Mouse (Mus musculus) CH12.LX (cell line): ENCODE measurements around the gene Uxs1. TPM values are rescaled to one million over a fixed set of nuclear protein-coding genes. Genes with fewer than 3 reads are reported as not detected.

ENCODE experiments used
- DNase-seq: peaks from one replicate; pipeline ENCODE4 v3.0.0-alpha.2; 2013; ENCODE audit errors: extremely low read depth
- H3K27ac ChIP-seq: 2 replicates; pipeline ENCODE4 v1.5.1; 2012; ENCODE audit warnings: low read depth, mild to moderate bottlenecking, control low read depth, moderate library complexity; ENCODE audit not compliant: insufficient read depth
- H3K27me3 ChIP-seq: replicated peaks from 2 replicates; pipeline ENCODE3; 2012; ENCODE audit warnings: inconsistent platforms
- H3K36me3 ChIP-seq, 2 experiments: replicated peaks in 1 of 2; 2 replicates each; pipeline versions ENCODE3 to v1.6.1; 2012; ENCODE audit warnings: inconsistent platforms in 1 of 2, low read length in 1 of 2, mild to moderate bottlenecking in 1 of 2, mixed read lengths in 1 of 2, moderate library complexity in 1 of 2; ENCODE audit not compliant: control insufficient read depth in 1 of 2, insufficient read depth in 1 of 2
- H3K4me1 ChIP-seq, 2 experiments: 2 replicates each; pipeline ENCODE4 v1.6.1; 2012; ENCODE audit warnings: inconsistent platforms in 1 of 2, moderate library complexity in 1 of 2; ENCODE audit not compliant: insufficient read depth in 2 of 2, control insufficient read depth in 1 of 2
- H3K4me2 ChIP-seq: 2 replicates; pipeline ENCODE4 v1.6.1; 2012; ENCODE audit warnings: low read depth, mild to moderate bottlenecking, control low read depth; ENCODE audit not compliant: poor library complexity, insufficient read depth, severe bottlenecking
- H3K4me3 ChIP-seq, 3 experiments: fragments of 150-350 bp in 1 of 3; sonication (generic) in 1 of 3; replicated peaks in 1 of 3; 2 replicates each; pipeline versions ENCODE3 to v1.5.1; 2011 to 2012; ENCODE audit warnings: low read depth in 2 of 3, low read length in 2 of 3, mild to moderate bottlenecking in 2 of 3, moderate library complexity in 2 of 3, control low read depth in 1 of 3, improper control_type of control experiment in 1 of 3, inconsistent platforms in 1 of 3, mixed read lengths in 1 of 3; ENCODE audit not compliant: poor library complexity in 1 of 3
- H3K79me2 ChIP-seq: replicated peaks from 2 replicates; pipeline ENCODE4 v1.6.1; 2012; ENCODE audit warnings: mild to moderate bottlenecking, moderate library complexity; ENCODE audit not compliant: control insufficient read depth, poor library complexity, insufficient read depth, severe bottlenecking; ENCODE audit errors: extremely low read depth
- H3K9ac ChIP-seq: 2 replicates; pipeline ENCODE4 v1.6.1; 2012; ENCODE audit warnings: low read depth, mild to moderate bottlenecking, control low read depth, moderate library complexity; ENCODE audit not compliant: insufficient read depth
- H3K9me3 ChIP-seq: replicated peaks from 2 replicates; pipeline ENCODE3; 2012; ENCODE audit warnings: low read length, inconsistent platforms, mixed read lengths
- CTCF ChIP-seq, 2 experiments: IDR thresholded peaks in 1 of 2; conservative IDR thresholded peaks in 1 of 2; 2 replicates each; pipeline ENCODE4 v1.5.1; 2011 to 2012; ENCODE audit warnings: low read depth in 2 of 2, low read length in 2 of 2, improper control_type of control experiment in 1 of 2, inconsistent platforms in 1 of 2, mild to moderate bottlenecking in 1 of 2, moderate library complexity in 1 of 2
- JUN ChIP-seq: IDR thresholded peaks from 2 replicates; pipeline ENCODE4 v1.6.1; 2011; ENCODE audit warnings: low read depth, mild to moderate bottlenecking, low read length, improper control_type of control experiment, moderate library complexity; ENCODE audit not compliant: insufficient read depth
- KAT2A ChIP-seq: IDR thresholded peaks from 2 replicates; pipeline ENCODE4 v1.6.1; 2012; ENCODE audit warnings: low read length, improper control_type of control experiment, inconsistent platforms; ENCODE audit not compliant: insufficient replicate concordance
- MAFK ChIP-seq: IDR thresholded peaks from 2 replicates; pipeline ENCODE4 v1.6.1; 2011; ENCODE audit warnings: low read length, improper control_type of control experiment; ENCODE audit not compliant: insufficient replicate concordance
- MAZ ChIP-seq: IDR thresholded peaks from 2 replicates; pipeline ENCODE4 v1.6.1; 2012; ENCODE audit warnings: low read depth, mild to moderate bottlenecking, inconsistent platforms, low read length, improper control_type of control experiment, moderate library complexity
- MYC ChIP-seq: IDR thresholded peaks from 2 replicates; pipeline ENCODE4 v1.6.1; 2011; ENCODE audit warnings: low read depth, mild to moderate bottlenecking, improper control_type of control experiment, low read length
- NELFE ChIP-seq: IDR thresholded peaks from 2 replicates; pipeline ENCODE4 v1.6.1; 2011; ENCODE audit warnings: low read depth, low read length, improper control_type of control experiment
- NRF1 ChIP-seq: IDR thresholded peaks from 2 replicates; pipeline ENCODE4 v1.6.1; 2014; ENCODE audit warnings: low read depth, mild to moderate bottlenecking, inconsistent platforms, low read length, improper control_type of control experiment, moderate library complexity
- RAD21 ChIP-seq: IDR thresholded peaks from 2 replicates; pipeline ENCODE4 v1.6.1; 2011; ENCODE audit warnings: low read depth, mild to moderate bottlenecking, low read length, improper control_type of control experiment, moderate library complexity
- RCOR1 ChIP-seq: conservative IDR thresholded peaks from 2 replicates; pipeline ENCODE4 v1.6.1; 2012; ENCODE audit warnings: low read depth, mild to moderate bottlenecking, inconsistent platforms, low read length, improper control_type of control experiment
- SIN3A ChIP-seq: IDR thresholded peaks from 2 replicates; pipeline ENCODE4 v1.6.1; 2012; ENCODE audit warnings: low read length, improper control_type of control experiment, inconsistent platforms
- SMC3 ChIP-seq: IDR thresholded peaks from 2 replicates; pipeline ENCODE4 v1.6.1; 2011; ENCODE audit warnings: low read depth, low read length, improper control_type of control experiment
- TBP ChIP-seq: conservative IDR thresholded peaks from 2 replicates; pipeline ENCODE4 v1.6.1; 2011; ENCODE audit warnings: low read depth, low read length, improper control_type of control experiment
- TCF12 ChIP-seq: IDR thresholded peaks from 2 replicates; pipeline ENCODE4 v1.6.1; 2014; ENCODE audit warnings: low read depth, mild to moderate bottlenecking, inconsistent platforms, low read length, improper control_type of control experiment
- UBTF ChIP-seq: IDR thresholded peaks from 2 replicates; pipeline ENCODE4 v1.6.1; 2012; ENCODE audit warnings: low read depth, mild to moderate bottlenecking, inconsistent platforms, low read length, improper control_type of control experiment, moderate library complexity
- USF1 ChIP-seq: IDR thresholded peaks from 2 replicates; pipeline ENCODE4 v1.6.1; 2014; ENCODE audit warnings: low read depth, mild to moderate bottlenecking, inconsistent platforms, low read length, improper control_type of control experiment
- ZC3H11A ChIP-seq: IDR thresholded peaks from 2 replicates; pipeline ENCODE4 v1.6.1; 2012; ENCODE audit warnings: low read depth, mild to moderate bottlenecking, inconsistent platforms, low read length, improper control_type of control experiment
- ZKSCAN1 ChIP-seq: IDR thresholded peaks from 2 replicates; pipeline ENCODE4 v1.6.1; 2012; ENCODE audit warnings: low read depth, inconsistent platforms, low read length, improper control_type of control experiment, borderline replicate concordance
- ZMIZ1 ChIP-seq: IDR thresholded peaks from 2 replicates; pipeline ENCODE4 v1.6.1; 2012; ENCODE audit warnings: low read depth, mild to moderate bottlenecking, inconsistent platforms, low read length, improper control_type of control experiment
- dilution Hi-C: fragments of 300-500 bp; cut with MboI; formaldehyde crosslinking; loops from 2 replicates; pipeline ENCODE4 v1.14.3; 2020; ENCODE audit warnings: low sequenced_read_pairs; ENCODE audit not compliant: extremely low pct_unique_long_range_greater_than_20kb, extremely low pct_ligation_motif_present
- in situ Hi-C: fragments of 300-500 bp; cut with MboI; formaldehyde crosslinking; loops from 3 replicates; pipeline ENCODE4 v1.14.3; 2019; ENCODE audit warnings: low sequenced_read_pairs, low pct_ligation_motif_present, low pct_unique_long_range_greater_than_20kb, mixed read lengths
- polyA plus RNA-seq: library from polyadenylated mRNA; unstranded; fragments of >175 nt; gene quantifications from 2 replicates; pipeline ENCODE4 v1.2.1, GENCODE M21; 2012; ENCODE audit warnings: low read depth; ENCODE audit not compliant: insufficient read length
- total RNA-seq, 2 experiments: library from RNA; depleted of rRNA; stranded (reverse); fragments of 300-350 nt in 1 of 2; fragments of >200 nt in 1 of 2; gene quantifications; 2 replicates each; pipeline ENCODE4 v1.2.3; 2012 to 2014

The Uxs1 gene
- total and polyA plus RNA-seq, 3 experiments, result 18.4 to 33.3 (median 31.3) TPM

DNA sequence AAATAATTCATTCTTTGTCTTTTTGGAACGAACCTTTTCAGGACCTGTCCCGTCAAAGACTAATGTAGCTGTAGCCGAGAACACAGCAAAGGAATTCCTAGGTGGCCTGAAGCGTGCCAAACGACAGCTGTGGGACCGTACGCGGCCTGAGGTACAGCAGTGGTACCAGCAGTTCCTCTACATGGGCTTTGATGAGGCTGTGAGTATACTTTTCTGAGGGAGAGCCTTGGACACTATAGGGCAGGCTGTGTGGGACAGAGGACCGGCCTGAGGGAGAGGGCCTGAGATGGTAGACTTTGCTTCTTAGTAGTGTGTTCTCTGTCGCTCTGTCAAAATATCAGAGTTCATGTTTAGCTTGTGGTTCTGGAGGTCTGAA is 89.1 kb downstream of the Uxs1 start:
- Histone ChIP-seq H3K4me1 (no peaks in the 10 kb centered on the region), H3K36me3 (peaks cover 0 to 8% of the 10 kb centered on the region in 2 experiments), H3K27ac (no peak overlapping the region), H3K9ac (no peak overlapping the region), H3K9me3 (peaks cover 12% of the 10 kb centered on the region), H3K27me3 (no peaks in the 10 kb centered on the region), H3K4me3 (no peak overlapping the region), H3K79me2 (no peaks in the 10 kb centered on the region), H3K4me2 (no peak overlapping the region)
- TF ChIP-seq ZKSCAN1 (no peak), UBTF (no peak), TBP (no peak), USF1 (no peak), RCOR1 (no peak), ZMIZ1 (no peak), JUN (no peak), MYC (no peak), ZC3H11A (no peak), NELFE (no peak), SMC3 (no peak), MAFK (no peak), SIN3A (no peak), MAZ (no peak), KAT2A (no peak)
- dilution Hi-C loops (no loop called here), in situ Hi-C loops (loop anchor here (25.0 kb wide), 2 partner anchors 451 to 601 kb away; no protein-coding TSS in a partner anchor)
- DNase-seq, result no peak

DNA sequence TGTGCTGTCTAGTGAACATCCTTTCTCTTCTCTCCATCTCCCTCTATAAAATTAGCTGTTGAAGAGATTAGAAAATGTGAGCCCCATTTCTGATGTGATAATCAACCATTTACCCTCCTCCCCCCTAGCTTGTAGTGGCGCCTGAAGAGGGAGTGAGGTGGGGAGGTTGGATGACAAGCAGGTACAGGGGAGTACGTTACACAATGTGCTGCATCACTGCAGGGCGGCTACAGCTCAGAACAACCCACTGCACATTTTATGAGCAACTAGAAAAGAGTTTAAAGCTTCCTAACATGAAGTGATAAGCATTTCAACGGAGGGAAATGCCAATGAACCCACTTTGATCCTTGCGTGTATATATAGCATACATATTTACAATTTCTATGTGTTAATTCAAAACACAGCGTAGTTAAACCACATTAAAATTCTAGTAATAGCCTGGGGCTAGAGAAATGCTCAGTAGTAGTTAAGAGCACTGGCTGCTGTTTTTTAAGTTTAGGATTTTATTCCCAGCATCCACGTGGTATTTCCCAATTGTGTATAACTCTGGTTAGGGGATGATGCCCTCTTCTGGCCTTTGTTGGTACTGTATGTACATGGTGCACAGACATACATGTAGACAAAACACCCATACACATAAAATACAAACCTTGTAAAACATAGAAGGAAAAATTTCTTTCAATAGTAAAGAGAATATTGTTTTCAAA is 89.6 kb downstream of the Uxs1 start:
- no peaks in the 10 kb centered on the region for H3K79me2 ChIP-seq
- H3K9ac ChIP-seq, result no peak overlapping the region
- no peaks in the 10 kb centered on the region for H3K27me3 ChIP-seq
- no peak overlapping the region for H3K27ac ChIP-seq
- DNase-seq, result peak; percentile 35
- no peaks in the 10 kb centered on the region for H3K4me1 ChIP-seq
- in situ Hi-C loops, result loop anchor here (25.0 kb wide), 2 partner anchors 451 to 601 kb away; no protein-coding TSS in a partner anchor
- peaks cover 0 to 8% of the 10 kb centered on the region in 2 experiments for H3K36me3 ChIP-seq
- dilution Hi-C loops, result no loop called here
- peaks cover 12% of the 10 kb centered on the region for H3K9me3 ChIP-seq
- H3K4me3 ChIP-seq, result no peak overlapping the region
- peak; percentile 72 for TF ChIP-seq RAD21
- peak in 1 of 2 experiments; percentile 69; a peak in 2 of 4 replicates for TF ChIP-seq CTCF (conservative IDR thresholded peaks at IDR 0.05 in 1 of 2, IDR thresholded peaks at IDR 0.05 in 1 of 2; ENCODE audit: low read depth in 2 of 2, low read length in 2 of 2)
- no peak for TF ChIP-seq TCF12
- TF ChIP-seq NRF1, result no peak
- TF ChIP-seq SMC3, result peak; percentile 66
- TF ChIP-seq MYC, result 0 out of 2 replicates have a peak, but pooled peaks have one; percentile 61
- no peak overlapping the region for H3K4me2 ChIP-seq
